Mouse (Mus musculus): ENCODE measurements around the gene St6galnac6.

DNA sequence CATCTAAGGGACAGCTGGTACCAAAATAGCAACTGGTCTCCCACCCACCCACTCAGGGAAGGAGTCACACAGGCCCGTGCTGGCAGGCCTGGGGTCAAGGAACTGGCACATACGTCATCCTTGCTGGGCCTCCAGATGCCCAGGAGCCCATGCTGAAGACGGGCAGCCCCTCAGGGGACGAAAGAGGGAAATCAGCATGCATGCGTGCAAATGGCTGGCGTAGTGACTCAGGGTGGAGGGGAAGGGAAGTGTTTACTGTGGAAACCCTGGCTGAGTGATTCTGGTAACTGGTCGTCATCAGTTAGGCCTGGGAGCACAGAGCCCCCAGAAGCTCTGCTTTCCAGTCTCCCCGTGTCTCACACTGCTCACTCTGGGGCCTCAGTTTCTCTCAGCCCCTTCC lies 65.8 kb downstream of the St6galnac6 start:
- TF ChIP-seq CTCF (IDR thresholded peaks at IDR 0.05; ENCODE audit: control insufficient read depth, insufficient read depth, insufficient replicate concordance, low read depth, low read length) (no peak), POLR2A (IDR thresholded peaks at IDR 0.05; ENCODE audit: control insufficient read depth, low read depth, low read length) (no peak)

Measured in testis, adult 2 months (tissue).